In genomic region chr3:39209382-39210165, GRCm38 (mm10) we compare ENCODE assay signal across 10 mouse cellular contexts.
DNase-seq lines count a peak whose midpoint lies in the region; ATAC-seq lines count a peak whose summit lies in the region.
"Had no signal": no experiment of that assay in that cellular context is flagged by ENCODE, and none has a peak within 500 bp of the region (broad histone marks: within the 10 kb centered on the region; RNA-seq: fewer than 3 reads in every experiment).

No protein-coding gene starts in this region.

- DNase-seq in midbrain, embryonic 11.5 days (ENCODE audit: low spot score, missing footprints) = no peak
- peak; percentile 31 to 79 for DNase-seq in layer of hippocampus, adult 18-20 months (ENCODE audit: low spot score in 2 of 2)
- DNase-seq in midbrain, embryonic 14.5 days = peak; percentile 42
- no peak for DNase-seq in gastrocnemius, postnatal 4 days (ENCODE audit: low spot score in 2 of 2)
- DNase-seq: liver, postnatal 0 days had no signal

- no peaks in the 10 kb centered on the region for H3K9me3 ChIP-seq in midbrain, embryonic 13.5 days
- no peaks in the 10 kb centered on the region for H3K9me3 ChIP-seq in midbrain, embryonic 11.5 days (ENCODE audit: control insufficient read depth, low read length)
- H3K9me3 ChIP-seq in midbrain, embryonic 14.5 days (ENCODE audit: control insufficient read depth, low read length) = no peaks in the 10 kb centered on the region
- no peaks in the 10 kb centered on the region for H3K9me3 ChIP-seq in kidney, embryonic 16.5 days (ENCODE audit: low read length)
- no peaks in the 10 kb centered on the region for H3K9me3 ChIP-seq in kidney, embryonic 14.5 days (ENCODE audit: control insufficient read depth, low read length)
- H3K9me3 ChIP-seq: heart, embryonic 13.5 days had no signal

- no peaks in the 10 kb centered on the region for H3K36me3 ChIP-seq in midbrain, embryonic 13.5 days
- H3K36me3 ChIP-seq in midbrain, embryonic 11.5 days (ENCODE audit: control insufficient read depth, insufficient read depth, low read length) = no peaks in the 10 kb centered on the region
- H3K36me3 ChIP-seq in midbrain, embryonic 14.5 days (ENCODE audit: control insufficient read depth, insufficient read depth, low read length) = no peaks in the 10 kb centered on the region
- no peaks in the 10 kb centered on the region for H3K36me3 ChIP-seq in kidney, embryonic 16.5 days (ENCODE audit: insufficient read depth, low read length)
- no peaks in the 10 kb centered on the region for H3K36me3 ChIP-seq in kidney, embryonic 14.5 days (ENCODE audit: control insufficient read depth, insufficient read depth, low read length)
- H3K36me3 ChIP-seq: heart, embryonic 13.5 days had no signal

- WGBS in midbrain, embryonic 13.5 days = 70% methylated on average over 8 of the region's 8 CpGs
- 81% methylated on average over 8 of the region's 8 CpGs for WGBS in midbrain, embryonic 11.5 days
- WGBS in midbrain, embryonic 14.5 days = 73% methylated on average over 8 of the region's 8 CpGs
- WGBS in kidney, embryonic 16.5 days = 82% methylated on average over 8 of the region's 8 CpGs
- 84% methylated on average over 8 of the region's 8 CpGs for WGBS in kidney, embryonic 14.5 days

- H3K4me2 ChIP-seq in midbrain, embryonic 13.5 days (replicated peaks) = no peak overlapping the region
- no peak overlapping the region for H3K4me2 ChIP-seq in midbrain, embryonic 11.5 days
- H3K4me2 ChIP-seq in midbrain, embryonic 14.5 days (ENCODE audit: low read length) = no peak overlapping the region
- H3K4me2 ChIP-seq in kidney, embryonic 16.5 days (replicated peaks; ENCODE audit: low read depth, low read length) = no peak overlapping the region
- H3K4me2 ChIP-seq in kidney, embryonic 14.5 days (replicated peaks; ENCODE audit: low read depth, low read length) = no peak overlapping the region
- H3K4me2 ChIP-seq: heart, embryonic 13.5 days had no signal

- ATAC-seq in midbrain, embryonic 13.5 days = peak; percentile 68
- no peak for ATAC-seq in midbrain, embryonic 11.5 days (ENCODE audit: low FRiP score)
- peak; percentile 55; the same call in 1 of the 2 replicates for ATAC-seq in midbrain, embryonic 14.5 days (ENCODE audit: low FRiP score, low TSS enrichment)
- ATAC-seq in kidney, embryonic 16.5 days (ENCODE audit: low FRiP score, low TSS enrichment) = no peak
- ATAC-seq in kidney, embryonic 14.5 days (ENCODE audit: low FRiP score, low TSS enrichment) = no peak
- ATAC-seq: intestine, postnatal 0 days; liver, postnatal 0 days had no signal

- peaks cover 14% of the 10 kb centered on the region for H3K4me1 ChIP-seq in midbrain, embryonic 13.5 days (replicated peaks)
- no peaks in the 10 kb centered on the region for H3K4me1 ChIP-seq in midbrain, embryonic 11.5 days (ENCODE audit: control insufficient read depth, insufficient read depth, low read length)
- H3K4me1 ChIP-seq in midbrain, embryonic 14.5 days (ENCODE audit: control insufficient read depth, insufficient read depth, low read length) = 0 out of 2 replicates have a peak, but pooled peaks cover 6% of the 10 kb centered on the region
- no peaks in the 10 kb centered on the region for H3K4me1 ChIP-seq in kidney, embryonic 16.5 days (ENCODE audit: insufficient read depth, low read length)
- H3K4me1 ChIP-seq in kidney, embryonic 14.5 days (ENCODE audit: control insufficient read depth, insufficient read depth, low read length) = no peaks in the 10 kb centered on the region

- H3K27ac ChIP-seq in midbrain, embryonic 13.5 days = peak overlapping the region; percentile 16; the same call in 1 of the 2 replicates
- no peak overlapping the region for H3K27ac ChIP-seq in midbrain, embryonic 11.5 days (ENCODE audit: low read depth, low read length)
- H3K27ac ChIP-seq in midbrain, embryonic 14.5 days (replicated peaks; ENCODE audit: low read depth, low read length) = no peak overlapping the region
- no peak overlapping the region for H3K27ac ChIP-seq in kidney, embryonic 16.5 days (ENCODE audit: low read length)
- H3K27ac ChIP-seq in kidney, embryonic 14.5 days (ENCODE audit: low read depth, low read length) = no peak overlapping the region
- H3K27ac ChIP-seq: heart, embryonic 13.5 days had no signal

- H3K27me3 ChIP-seq in midbrain, embryonic 13.5 days = no peaks in the 10 kb centered on the region
- no peaks in the 10 kb centered on the region for H3K27me3 ChIP-seq in midbrain, embryonic 11.5 days (ENCODE audit: control insufficient read depth, insufficient read depth, low read length)
- no peaks in the 10 kb centered on the region for H3K27me3 ChIP-seq in midbrain, embryonic 14.5 days (ENCODE audit: control insufficient read depth, insufficient read depth, low read length)
- H3K27me3 ChIP-seq in kidney, embryonic 16.5 days (ENCODE audit: insufficient read depth, low read length) = no peaks in the 10 kb centered on the region
- H3K27me3 ChIP-seq in kidney, embryonic 14.5 days (ENCODE audit: control insufficient read depth, insufficient read depth, low read length) = no peaks in the 10 kb centered on the region
- H3K27me3 ChIP-seq: heart, embryonic 13.5 days had no signal

- H3K9ac ChIP-seq in midbrain, embryonic 13.5 days (replicated peaks) = no peak overlapping the region
- H3K9ac ChIP-seq in midbrain, embryonic 11.5 days (ENCODE audit: low read length) = no peak overlapping the region
- H3K9ac ChIP-seq in midbrain, embryonic 14.5 days (replicated peaks; ENCODE audit: low read length) = no peak overlapping the region
- no peak overlapping the region for H3K9ac ChIP-seq in kidney, embryonic 16.5 days (replicated peaks; ENCODE audit: low read length)
- no peak overlapping the region for H3K9ac ChIP-seq in kidney, embryonic 14.5 days (ENCODE audit: low read depth, low read length)
- H3K9ac ChIP-seq: heart, embryonic 13.5 days; liver, postnatal 0 days had no signal

- H3K4me3 ChIP-seq in midbrain, embryonic 13.5 days (replicated peaks) = no peak overlapping the region
- no peak overlapping the region for H3K4me3 ChIP-seq in midbrain, embryonic 11.5 days (ENCODE audit: low read depth, low read length)
- no peak overlapping the region for H3K4me3 ChIP-seq in midbrain, embryonic 14.5 days (replicated peaks; ENCODE audit: low read depth, low read length)
- no peak overlapping the region for H3K4me3 ChIP-seq in kidney, embryonic 16.5 days (ENCODE audit: low read length)
- no peak overlapping the region for H3K4me3 ChIP-seq in kidney, embryonic 14.5 days (ENCODE audit: low read length)
- H3K4me3 ChIP-seq: heart, embryonic 13.5 days had no signal

Comparison
In these comparisons a context has a peak if more than half of its experiments do, and no peak if none do; other contexts are left out.
1. ATAC-seq: peak in midbrain, embryonic 13.5 days (single experiment) and midbrain, embryonic 14.5 days (single experiment); none in midbrain, embryonic 11.5 days (single experiment), kidney, embryonic 16.5 days (single experiment) and kidney, embryonic 14.5 days (single experiment).
2. DNase-seq: peak in layer of hippocampus, adult 18-20 months (2 of 2) and midbrain, embryonic 14.5 days (single experiment); none in midbrain, embryonic 11.5 days (single experiment) and gastrocnemius, postnatal 4 days (0 of 2).